Mouse (Mus musculus) MEL (cell line): ENCODE measurements around the gene Itln1. TPM values are rescaled to one million over a fixed set of nuclear protein-coding genes. Genes with fewer than 3 reads are reported as not detected.

Source experiments
- DNase-seq: peaks from one replicate; pipeline ENCODE4 v3.0.0; 2011; ENCODE audit warnings: low read depth, low spot score
- H3K27ac ChIP-seq: 2 replicates; pipeline ENCODE4 v1.5.1; 2012; ENCODE audit warnings: low read depth, mild to moderate bottlenecking, control low read depth, low read length, moderate library complexity; ENCODE audit not compliant: control insufficient read depth
- H3K27me3 ChIP-seq, 2 experiments: fragments of 150-350 bp in 1 of 2; sonication (generic) in 1 of 2; 2 replicates each; pipeline ENCODE4 v1.6.1; 2012; ENCODE audit warnings: low read length in 2 of 2, mild to moderate bottlenecking in 2 of 2, improper control_type of control experiment in 1 of 2, moderate library complexity in 1 of 2; ENCODE audit not compliant: insufficient read depth in 2 of 2, control insufficient read depth in 1 of 2
- H3K36me3 ChIP-seq, 2 experiments: 2 replicates each; pipeline ENCODE4 v1.6.1; 2012 to 2014; ENCODE audit warnings: low read length in 2 of 2, improper control_type of control experiment in 1 of 2, inconsistent platforms in 1 of 2, mild to moderate bottlenecking in 1 of 2; ENCODE audit not compliant: insufficient read depth in 2 of 2, control insufficient read depth in 1 of 2
- H3K4me1 ChIP-seq, 2 experiments: fragments of 150-350 bp in 1 of 2; sonication (generic) in 1 of 2; 2 replicates each; pipeline ENCODE4 v1.6.1; 2012; ENCODE audit warnings: low read length in 2 of 2, improper control_type of control experiment in 1 of 2, mild to moderate bottlenecking in 1 of 2; ENCODE audit not compliant: insufficient read depth in 2 of 2, control insufficient read depth in 1 of 2
- H3K4me3 ChIP-seq, 2 experiments: fragments of 150-350 bp in 1 of 2; sonication (generic) in 1 of 2; 2 replicates each; pipeline ENCODE4 v1.5.1; 2012; ENCODE audit warnings: low read depth in 2 of 2, low read length in 2 of 2, mild to moderate bottlenecking in 2 of 2, moderate library complexity in 2 of 2, control low read depth in 1 of 2, improper control_type of control experiment in 1 of 2; ENCODE audit not compliant: control insufficient read depth in 1 of 2, insufficient read depth in 1 of 2
- H3K79me2 ChIP-seq: 2 replicates; pipeline ENCODE4 v1.6.1; 2012; ENCODE audit warnings: mild to moderate bottlenecking, low read length, moderate library complexity; ENCODE audit not compliant: control insufficient read depth, poor library complexity, insufficient read depth
- H3K9ac ChIP-seq: 2 replicates; pipeline ENCODE4 v1.6.1; 2012; ENCODE audit warnings: low read depth, mild to moderate bottlenecking, control low read depth, low read length, moderate library complexity; ENCODE audit not compliant: control insufficient read depth, poor library complexity, severe bottlenecking
- H3K9me3 ChIP-seq: fragments of 150-350 bp; sonication (generic); replicated peaks from 2 replicates; pipeline ENCODE4 v1.6.1; 2012; ENCODE audit warnings: mild to moderate bottlenecking, low read length, improper control_type of control experiment, moderate library complexity; ENCODE audit not compliant: insufficient read depth
- BHLHE40 ChIP-seq: IDR thresholded peaks from 2 replicates; pipeline ENCODE4 v1.6.1; 2012; ENCODE audit warnings: low read depth, mild to moderate bottlenecking, inconsistent platforms, low read length, improper control_type of control experiment, borderline replicate concordance
- CHD1 ChIP-seq: IDR thresholded peaks from 2 replicates; pipeline ENCODE4 v1.6.1; 2012; ENCODE audit warnings: low read depth, mild to moderate bottlenecking, inconsistent platforms, low read length, improper control_type of control experiment
- CHD2 ChIP-seq: IDR thresholded peaks from 2 replicates; pipeline ENCODE4 v1.6.1; 2011; ENCODE audit warnings: low read length, improper control_type of control experiment
- CTCF ChIP-seq, 3 experiments: IDR thresholded peaks in 2 of 3; conservative IDR thresholded peaks in 1 of 3; 2 replicates each; pipeline ENCODE4 v1.5.1; 2011 to 2012; ENCODE audit warnings: low read length in 3 of 3, low read depth in 2 of 3, mild to moderate bottlenecking in 2 of 3, improper control_type of control experiment in 1 of 3, inconsistent platforms in 1 of 3, mixed read lengths in 1 of 3, moderate library complexity in 1 of 3; ENCODE audit not compliant: control insufficient read depth in 1 of 3, insufficient read depth in 1 of 3, poor library complexity in 1 of 3, severe bottlenecking in 1 of 3
- E2F4 ChIP-seq: IDR thresholded peaks from 2 replicates; pipeline ENCODE4 v1.6.1; 2011; ENCODE audit warnings: low read depth, low read length, improper control_type of control experiment, borderline replicate concordance
- ELF1 ChIP-seq: IDR thresholded peaks from 2 replicates; pipeline ENCODE4 v1.6.1; 2014; ENCODE audit warnings: low read depth, mild to moderate bottlenecking, inconsistent platforms, low read length, improper control_type of control experiment, moderate library complexity
- EP300 ChIP-seq, 2 experiments: IDR thresholded peaks; 2 replicates each; pipeline ENCODE4 v1.6.1; 2011; ENCODE audit warnings: improper control_type of control experiment in 2 of 2, low read length in 2 of 2, low read depth in 1 of 2, mild to moderate bottlenecking in 1 of 2
- ETS1 ChIP-seq: IDR thresholded peaks from 2 replicates; pipeline ENCODE4 v1.6.1; 2012; ENCODE audit warnings: low read depth, mild to moderate bottlenecking, inconsistent platforms, low read length, improper control_type of control experiment, moderate library complexity
- GABPA ChIP-seq: IDR thresholded peaks from 2 replicates; pipeline ENCODE4 v1.6.1; 2012; ENCODE audit warnings: low read depth, mild to moderate bottlenecking, inconsistent platforms, low read length, improper control_type of control experiment, moderate library complexity
- GATA1 ChIP-seq: IDR thresholded peaks from 2 replicates; pipeline ENCODE4 v1.6.1; 2011; ENCODE audit warnings: low read depth, low read length, improper control_type of control experiment
- HCFC1 ChIP-seq: IDR thresholded peaks from 2 replicates; pipeline ENCODE4 v1.6.1; 2012; ENCODE audit warnings: low read depth, mild to moderate bottlenecking, inconsistent platforms, low read length, improper control_type of control experiment, moderate library complexity
- JUND ChIP-seq: IDR thresholded peaks from 2 replicates; pipeline ENCODE4 v1.6.1; 2011; ENCODE audit warnings: low read depth, mild to moderate bottlenecking, improper control_type of control experiment, low read length
- KAT2A ChIP-seq: conservative IDR thresholded peaks from 2 replicates; pipeline ENCODE4 v1.6.1; 2012; ENCODE audit warnings: low read depth, low read length, improper control_type of control experiment, inconsistent platforms
- MAFK ChIP-seq: IDR thresholded peaks from 2 replicates; pipeline ENCODE4 v1.6.1; 2011; ENCODE audit warnings: low read depth, mild to moderate bottlenecking, low read length, improper control_type of control experiment, borderline replicate concordance
- MAZ ChIP-seq: IDR thresholded peaks from 2 replicates; pipeline ENCODE4 v1.6.1; 2012; ENCODE audit warnings: low read depth, mild to moderate bottlenecking, inconsistent platforms, low read length, improper control_type of control experiment
- MEF2A ChIP-seq: IDR thresholded peaks from 2 replicates; pipeline ENCODE4 v1.6.1; 2014; ENCODE audit warnings: low read depth, mild to moderate bottlenecking, inconsistent platforms, low read length, improper control_type of control experiment; ENCODE audit not compliant: poor library complexity, insufficient replicate concordance, severe bottlenecking; ENCODE audit errors: extremely low read depth
- MXI1 ChIP-seq: IDR thresholded peaks from 2 replicates; pipeline ENCODE4 v1.6.1; 2011; ENCODE audit warnings: mild to moderate bottlenecking, low read depth, low read length, improper control_type of control experiment
- MYB ChIP-seq: IDR thresholded peaks from 2 replicates; pipeline ENCODE4 v1.6.1; 2011; ENCODE audit warnings: mild to moderate bottlenecking, low read depth, low read length, improper control_type of control experiment
- MYC ChIP-seq: IDR thresholded peaks from 2 replicates; pipeline ENCODE4 v1.6.1; 2011; ENCODE audit warnings: low read depth, mild to moderate bottlenecking, low read length, improper control_type of control experiment, moderate library complexity
- NELFE ChIP-seq: IDR thresholded peaks from 2 replicates; pipeline ENCODE4 v1.6.1; 2011; ENCODE audit warnings: low read depth, low read length, improper control_type of control experiment
- POLR2A ChIP-seq, 2 experiments: IDR thresholded peaks; 2 replicates each; pipeline ENCODE4 v1.6.1; 2011 to 2012; ENCODE audit warnings: low read length in 2 of 2, mild to moderate bottlenecking in 2 of 2, control low read depth in 1 of 2, improper control_type of control experiment in 1 of 2, low read depth in 1 of 2, moderate library complexity in 1 of 2; ENCODE audit not compliant: control insufficient read depth in 1 of 2, insufficient read depth in 1 of 2, poor library complexity in 1 of 2
- POLR2AphosphoS2 ChIP-seq: IDR thresholded peaks from 2 replicates; pipeline ENCODE4 v1.6.1; 2011; ENCODE audit warnings: low read length, improper control_type of control experiment
- POLR2AphosphoS5 ChIP-seq: IDR thresholded peaks from 2 replicates; pipeline ENCODE4 v1.6.1; 2012; ENCODE audit warnings: low read depth, borderline replicate concordance, mild to moderate bottlenecking, inconsistent platforms, low read length, moderate library complexity, mixed read lengths
- RAD21 ChIP-seq: IDR thresholded peaks from 2 replicates; pipeline ENCODE4 v1.6.1; 2011; ENCODE audit warnings: mild to moderate bottlenecking, low read depth, low read length, improper control_type of control experiment
- RCOR1 ChIP-seq: IDR thresholded peaks from 2 replicates; pipeline ENCODE4 v1.6.1; 2012; ENCODE audit warnings: low read depth, mild to moderate bottlenecking, inconsistent platforms, low read length, improper control_type of control experiment
- SIN3A ChIP-seq: IDR thresholded peaks from 2 replicates; pipeline ENCODE4 v1.6.1; 2012; ENCODE audit warnings: low read length, improper control_type of control experiment, inconsistent platforms
- SMC3 ChIP-seq: IDR thresholded peaks from 2 replicates; pipeline ENCODE4 v1.6.1; 2011; ENCODE audit warnings: low read depth, low read length, improper control_type of control experiment
- TAL1 ChIP-seq: IDR thresholded peaks from 2 replicates; pipeline ENCODE4 v1.6.1; 2012; ENCODE audit warnings: mild to moderate bottlenecking, inconsistent platforms, low read length, moderate library complexity, mixed read lengths
- TCF12 ChIP-seq: IDR thresholded peaks from 2 replicates; pipeline ENCODE4 v1.6.1; 2014; ENCODE audit warnings: low read depth, mild to moderate bottlenecking, inconsistent platforms, low read length, improper control_type of control experiment, moderate library complexity
- UBTF ChIP-seq: IDR thresholded peaks from 2 replicates; pipeline ENCODE4 v1.6.1; 2012; ENCODE audit warnings: low read depth, mild to moderate bottlenecking, inconsistent platforms, low read length, improper control_type of control experiment, moderate library complexity, borderline replicate concordance; ENCODE audit not compliant: insufficient read depth
- USF1 ChIP-seq: IDR thresholded peaks from 2 replicates; pipeline ENCODE4 v1.6.1; 2014; ENCODE audit warnings: low read depth, mild to moderate bottlenecking, inconsistent platforms, low read length, improper control_type of control experiment, moderate library complexity
- USF2 ChIP-seq, 2 experiments: IDR thresholded peaks; 2 replicates each; pipeline ENCODE4 v1.6.1; 2011 to 2012; ENCODE audit warnings: improper control_type of control experiment in 2 of 2, low read length in 2 of 2, borderline replicate concordance in 1 of 2, inconsistent platforms in 1 of 2, low read depth in 1 of 2, mild to moderate bottlenecking in 1 of 2; ENCODE audit not compliant: insufficient read depth in 1 of 2
- ZC3H11A ChIP-seq: IDR thresholded peaks from 2 replicates; pipeline ENCODE4 v1.6.1; 2012; ENCODE audit warnings: low read depth, mild to moderate bottlenecking, inconsistent platforms, low read length, improper control_type of control experiment
- ZKSCAN1 ChIP-seq: IDR thresholded peaks from 2 replicates; pipeline ENCODE4 v1.6.1; 2012; ENCODE audit warnings: low read depth, mild to moderate bottlenecking, inconsistent platforms, low read length, improper control_type of control experiment, moderate library complexity
- ZMIZ1 ChIP-seq: IDR thresholded peaks from 2 replicates; pipeline ENCODE4 v1.6.1; 2012; ENCODE audit warnings: low read depth, mild to moderate bottlenecking, inconsistent platforms, low read length, improper control_type of control experiment, moderate library complexity
- polyA plus RNA-seq, 2 experiments: library from polyadenylated mRNA; stranded (reverse) in 1 of 2; unstranded in 1 of 2; fragments of >175 nt in 1 of 2; fragments of >200 nt in 1 of 2; gene quantifications; 2 replicates each; pipeline versions ENCODE4 v1.2.1 to v1.2.4; 2012; ENCODE audit warnings: low replicate concordance in 2 of 2, low read depth in 1 of 2; ENCODE audit not compliant: insufficient read length in 2 of 2, insufficient read depth in 1 of 2, missing spikeins in 1 of 2
- total RNA-seq: library from RNA; depleted of rRNA; stranded (reverse); fragments of 300-350 nt; gene quantifications from 2 replicates; pipeline ENCODE4 v1.2.3, GENCODE M21; 2012

The Itln1 gene
- total and polyA plus RNA-seq, 3 experiments = not detected

- no peaks in the 10 kb centered on the region for H3K9me3 ChIP-seq
- 0 out of 4 replicates have a peak, but pooled peaks cover 0 to 5% of the 10 kb centered on the region in 2 experiments for H3K4me1 ChIP-seq
- H3K27ac ChIP-seq = peak within 1 kb of the TSS; percentile 90
- no peaks in the 10 kb centered on the region for H3K27me3 ChIP-seq
- H3K36me3 ChIP-seq = no peaks in the 10 kb centered on the region; a peak in 1 of 4 replicates
- H3K9ac ChIP-seq = peak within 1 kb of the TSS; percentile 83
- peak; percentile 98 for DNase-seq
- TF ChIP-seq POLR2AphosphoS5 (no peak; the same call in 1 of the 2 replicates), EP300 (IDR thresholded peaks at IDR 0.05; ENCODE audit: low read depth in 1 of 2, low read length in 2 of 2) (no peak), CHD2 (no peak), E2F4 (no peak), CTCF (IDR thresholded peaks at IDR 0.05 in 2 of 3, conservative IDR thresholded peaks at IDR 0.05 in 1 of 3; ENCODE audit: control insufficient read depth in 1 of 3, insufficient read depth in 1 of 3, low read depth in 2 of 3, low read length in 3 of 3, poor library complexity in 1 of 3, severe bottlenecking in 1 of 3) (peak; percentile 54 to 87 (median 80)), USF1 (peak; percentile 67; the same call in 1 of the 2 replicates), POLR2AphosphoS2 (no peak), ZKSCAN1 (no peak), ETS1 (no peak), CHD1 (no peak), GABPA (no peak), MEF2A (no peak), POLR2A (IDR thresholded peaks at IDR 0.05; ENCODE audit: control insufficient read depth in 1 of 2, insufficient read depth in 1 of 2, low read depth in 1 of 2, low read length in 2 of 2, poor library complexity in 1 of 2) (no peak; a peak in 1 of 4 replicates), BHLHE40 (no peak), JUND (no peak; the same call in 1 of the 2 replicates), SMC3 (peak; percentile 68), MYB (no peak), ZC3H11A (no peak), MYC (peak; percentile 99), NELFE (no peak), KAT2A (no peak; the same call in 1 of the 2 replicates), RCOR1 (peak; percentile 82), TCF12 (peak; percentile 34; the same call in 1 of the 2 replicates), GATA1 (no peak), RAD21 (peak; percentile 33), TAL1 (no peak), USF2 (IDR thresholded peaks at IDR 0.05; ENCODE audit: borderline replicate concordance in 1 of 2, insufficient read depth in 1 of 2, low read depth in 1 of 2, low read length in 2 of 2) (no peak), MAZ (no peak), HCFC1 (peak; percentile 69), SIN3A (peak; percentile 76; the same call in 1 of the 2 replicates), ZMIZ1 (no peak), MAFK (no peak), MXI1 (no peak), ELF1 (peak; percentile 97), UBTF (no peak)
- peaks cover 5% of the 10 kb centered on the region; the same call in 1 of the 2 replicates for H3K79me2 ChIP-seq
- H3K4me3 ChIP-seq = peak within 1 kb of the TSS; percentile 77 to 82
These were observed 31.9 kb downstream of the Itln1 start, which contains the start of gene Alyref2 for GRCm38 (mm10) chr1:171503250-171503591. TSS of gene Alyref2 (plus strand) at chr1:171503478.
